Mouse (Mus musculus) kidney, embryonic 16.5 days (tissue): Measurements from ENCODE around the gene Ahdc1. TPM values are rescaled to one million over a fixed set of nuclear protein-coding genes. Genes with fewer than 3 reads are reported as not detected.

Source experiments
- ATAC-seq: fragments of 200-750 bp; cut with Nextera tagmentation; 2 replicates; pipeline ENCODE4 v1.8.0; 2017; ENCODE audit warnings: moderate TSS enrichment; ENCODE audit not compliant: low FRiP score, low TSS enrichment
- H3K27ac ChIP-seq: fragments of 300-500 bp; sonication (generic); 2 replicates; pipeline ENCODE4 v1.5.1; 2014; ENCODE audit warnings: low read length
- H3K27me3 ChIP-seq: fragments of 300-500 bp; sonication (generic); 2 replicates; pipeline ENCODE4 v1.6.1; 2014; ENCODE audit warnings: low read length, control low read depth, mixed read lengths; ENCODE audit not compliant: insufficient read depth
- H3K36me3 ChIP-seq: fragments of 300-500 bp; sonication (generic); 2 replicates; pipeline ENCODE4 v1.6.1; 2014; ENCODE audit warnings: low read length, control low read depth, mixed read lengths; ENCODE audit not compliant: insufficient read depth
- H3K4me1 ChIP-seq: fragments of 300-500 bp; sonication (generic); 2 replicates; pipeline ENCODE4 v1.6.1; 2014; ENCODE audit warnings: low read length, control low read depth, mixed read lengths; ENCODE audit not compliant: insufficient read depth
- H3K4me2 ChIP-seq: fragments of 300-500 bp; sonication (generic); replicated peaks from 2 replicates; pipeline ENCODE4 v1.6.1; 2014; ENCODE audit warnings: low read depth, low read length
- H3K4me3 ChIP-seq: fragments of 300-500 bp; sonication (generic); 2 replicates; pipeline ENCODE4 v1.5.1; 2014; ENCODE audit warnings: mild to moderate bottlenecking, low read length
- H3K9ac ChIP-seq: fragments of 300-500 bp; sonication (generic); replicated peaks from 2 replicates; pipeline ENCODE4 v1.6.1; 2014; ENCODE audit warnings: low read length
- H3K9me3 ChIP-seq: fragments of 300-500 bp; sonication (generic); 2 replicates; pipeline ENCODE4 v1.6.1; 2016; ENCODE audit warnings: low read length, control low read depth
- WGBS: fragments of 180-500 bp; shearing (Covaris S2); extraction: QIAGEN DNeasy Blood & Tissue Kit; methylation state at CpG from one replicate; pipeline ENCODE4 v1.1.7; 2014; 5-methylcytosine and 5-hydroxymethylcytosine counted together
- polyA plus RNA-seq: library from polyadenylated mRNA; unstranded; fragments of >200 nt; fragmentation: Nextera tagmentation; extraction: Ambion mirVana; gene quantifications from 2 replicates; pipeline ENCODE4 v1.2.1, GENCODE M21; 2015

Ahdc1 gene
- polyA plus RNA-seq, 1 experiment from 2014 or later, result 11.7 TPM

DNA sequence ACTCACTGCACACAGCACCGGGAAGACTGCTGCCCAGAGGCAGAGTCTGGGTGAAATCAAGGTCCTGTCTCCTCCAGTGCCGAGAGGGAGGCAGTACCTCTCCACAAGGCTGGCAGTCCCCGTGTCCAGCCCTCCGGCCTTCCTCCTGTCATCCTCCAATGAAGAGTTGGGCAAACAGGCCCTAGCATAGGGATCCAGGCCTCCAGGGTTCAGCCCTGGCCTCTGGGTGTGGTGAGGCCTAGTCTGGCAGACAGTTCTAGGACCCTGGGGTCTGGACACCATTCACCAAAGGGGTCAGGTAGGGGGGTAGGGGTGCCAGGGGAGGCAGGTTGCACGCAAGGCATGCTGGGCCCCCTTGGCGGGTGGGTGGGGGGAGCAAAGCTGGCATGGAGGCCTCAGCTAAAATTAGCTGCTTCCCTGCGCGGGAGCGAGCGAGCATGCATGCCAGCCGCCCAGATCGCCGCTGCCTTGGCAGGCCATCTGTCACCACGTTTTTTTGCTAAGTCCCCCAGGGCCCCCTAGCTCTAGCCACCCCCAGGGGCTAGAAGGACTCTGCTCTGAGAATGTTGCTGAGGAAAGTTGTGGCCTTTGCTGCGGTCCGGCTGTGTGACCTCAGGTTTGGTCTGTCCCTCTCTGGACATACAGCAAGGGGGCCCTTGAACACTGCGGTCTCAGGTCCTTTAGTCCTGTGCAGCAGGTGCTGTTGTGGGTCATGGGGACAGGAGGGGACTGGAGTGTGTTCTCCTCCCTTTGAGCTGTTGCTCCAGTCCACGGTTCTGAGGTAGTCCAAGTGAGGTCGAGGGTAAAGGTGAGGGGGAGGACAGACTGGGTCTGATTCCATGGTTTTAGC, 38.2 kb downstream of the Ahdc1 start:
- ATAC-seq, result no peak
- Histone ChIP-seq H3K4me1 (peaks cover 83% of the 10 kb centered on the region), H3K36me3 (no peaks in the 10 kb centered on the region), H3K4me3 (no peak overlapping the region), H3K27me3 (no peaks in the 10 kb centered on the region), H3K9ac (peak overlapping the region; percentile 24; the same call in 1 of the 2 replicates), H3K4me2 (no peak overlapping the region), H3K27ac (peak overlapping the region; percentile 48), H3K9me3 (no peaks in the 10 kb centered on the region)
- WGBS, result 47% methylated on average over 19 of the region's 19 CpGs

DNA sequence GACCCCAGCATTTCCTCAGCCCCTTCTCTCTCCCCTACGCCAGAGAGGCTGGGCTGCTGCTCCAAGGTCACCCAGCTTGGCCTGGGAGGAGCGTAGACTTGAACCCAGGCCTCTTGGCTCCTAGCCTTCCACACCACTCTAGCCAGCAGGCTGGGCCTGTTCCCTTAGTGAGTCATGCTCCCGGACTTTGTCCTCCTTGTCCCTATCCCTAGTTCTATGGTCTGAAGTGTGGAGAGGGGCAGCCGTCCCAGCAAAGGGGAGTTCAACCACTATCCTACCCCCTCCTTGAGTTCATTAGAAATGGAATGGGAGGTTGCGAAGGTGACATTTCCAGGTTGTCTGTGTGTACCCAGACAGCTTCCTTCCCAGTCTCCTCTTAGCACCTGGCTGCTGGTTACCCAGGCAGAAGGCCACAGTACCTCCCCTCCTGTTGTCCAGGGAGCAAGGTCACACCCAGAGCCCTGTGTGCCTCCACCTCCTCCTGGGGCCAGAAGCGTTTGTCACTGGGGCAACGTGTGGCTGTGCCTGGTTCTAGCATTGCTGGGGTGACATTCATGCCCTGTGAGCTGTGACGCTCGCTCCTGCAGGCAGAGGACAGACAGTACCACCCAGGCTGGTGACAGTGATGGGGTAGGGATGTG, 39.3 kb downstream of the Ahdc1 start:
- H3K4me2 ChIP-seq, result no peak overlapping the region
- no peak overlapping the region for H3K9ac ChIP-seq
- no peaks in the 10 kb centered on the region for H3K27me3 ChIP-seq
- WGBS, result 54% methylated on average over 9 of the region's 9 CpGs
- no peak overlapping the region; the same call in 1 of the 2 replicates for H3K27ac ChIP-seq
- peaks cover 81% of the 10 kb centered on the region for H3K4me1 ChIP-seq
- no peak for ATAC-seq
- no peaks in the 10 kb centered on the region for H3K9me3 ChIP-seq
- H3K36me3 ChIP-seq, result peaks cover 4% of the 10 kb centered on the region; the same call in 1 of the 2 replicates
- H3K4me3 ChIP-seq, result no peak overlapping the region

DNA sequence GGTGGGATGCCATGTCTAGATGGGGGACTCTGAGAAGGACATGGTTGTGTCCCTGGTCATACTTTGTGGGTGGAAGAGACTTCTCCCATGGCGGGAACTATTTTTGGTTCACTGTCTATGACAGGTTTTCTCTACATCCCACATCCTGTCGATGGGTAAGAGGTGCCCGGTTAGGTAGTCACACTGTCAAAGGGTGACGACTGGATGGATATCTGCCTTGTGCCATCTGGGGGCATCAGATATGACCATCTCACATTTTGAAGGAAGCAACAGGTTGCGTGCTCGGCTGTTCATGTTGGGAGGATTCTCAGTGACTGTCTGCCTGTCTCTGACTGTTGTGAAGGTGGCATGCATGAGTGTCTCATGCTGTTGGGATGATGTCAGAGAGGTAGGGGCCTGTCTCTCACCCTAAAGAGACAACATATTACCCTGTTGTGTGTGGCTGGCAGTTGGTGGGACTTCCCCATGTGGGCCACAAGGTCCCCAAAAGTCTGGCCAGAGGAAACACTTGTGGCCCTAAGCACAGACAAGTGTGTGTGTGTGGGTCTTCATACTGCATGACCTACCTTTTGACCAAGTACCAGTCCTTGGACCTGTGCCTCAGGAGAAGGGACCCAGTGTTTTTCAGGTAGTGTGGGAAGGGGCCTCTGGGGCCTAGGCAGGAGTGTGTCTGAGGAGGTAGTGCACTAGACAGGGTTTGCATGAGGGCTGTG, 39.9 kb downstream of the Ahdc1 start:
- Histone ChIP-seq H3K9me3 (no peaks in the 10 kb centered on the region), H3K4me3 (no peak overlapping the region), H3K4me1 (peaks cover 81% of the 10 kb centered on the region), H3K4me2 (no peak overlapping the region), H3K36me3 (peaks cover 4% of the 10 kb centered on the region; the same call in 1 of the 2 replicates), H3K27ac (peak overlapping the region; percentile 32; the same call in 1 of the 2 replicates), H3K27me3 (no peaks in the 10 kb centered on the region), H3K9ac (peak overlapping the region; percentile 13; the same call in 1 of the 2 replicates)
- no peak for ATAC-seq
- WGBS, result 87% methylated on average over 6 of the region's 6 CpGs

DNA sequence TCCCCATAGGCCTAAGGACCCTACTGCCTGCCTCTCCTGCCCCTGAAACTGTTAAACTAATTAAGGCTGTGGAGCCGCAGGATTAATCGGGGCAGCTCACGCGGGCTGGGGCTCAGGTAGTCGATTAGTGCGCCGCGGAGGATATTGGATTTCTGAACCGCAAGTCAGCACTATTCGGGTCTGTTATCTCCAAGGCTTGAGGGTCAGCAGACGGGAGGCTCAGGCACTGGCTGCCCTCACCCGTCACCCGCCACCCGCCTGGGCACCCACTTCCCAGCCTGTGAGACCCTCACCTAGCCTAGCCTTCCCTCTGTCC, 40.4 kb downstream of the Ahdc1 start:
- 44% methylated on average over 14 of the region's 14 CpGs for WGBS
- peak overlapping the region; percentile 40; the same call in 1 of the 2 replicates for H3K9ac ChIP-seq
- peak overlapping the region; percentile 32; the same call in 1 of the 2 replicates for H3K27ac ChIP-seq
- H3K36me3 ChIP-seq, result peaks cover 4% of the 10 kb centered on the region; the same call in 1 of the 2 replicates
- no peak for ATAC-seq
- H3K4me1 ChIP-seq, result peaks cover 81% of the 10 kb centered on the region
- no peak overlapping the region for H3K4me2 ChIP-seq
- no peaks in the 10 kb centered on the region for H3K9me3 ChIP-seq
- no peaks in the 10 kb centered on the region for H3K27me3 ChIP-seq
- H3K4me3 ChIP-seq, result no peak overlapping the region

DNA sequence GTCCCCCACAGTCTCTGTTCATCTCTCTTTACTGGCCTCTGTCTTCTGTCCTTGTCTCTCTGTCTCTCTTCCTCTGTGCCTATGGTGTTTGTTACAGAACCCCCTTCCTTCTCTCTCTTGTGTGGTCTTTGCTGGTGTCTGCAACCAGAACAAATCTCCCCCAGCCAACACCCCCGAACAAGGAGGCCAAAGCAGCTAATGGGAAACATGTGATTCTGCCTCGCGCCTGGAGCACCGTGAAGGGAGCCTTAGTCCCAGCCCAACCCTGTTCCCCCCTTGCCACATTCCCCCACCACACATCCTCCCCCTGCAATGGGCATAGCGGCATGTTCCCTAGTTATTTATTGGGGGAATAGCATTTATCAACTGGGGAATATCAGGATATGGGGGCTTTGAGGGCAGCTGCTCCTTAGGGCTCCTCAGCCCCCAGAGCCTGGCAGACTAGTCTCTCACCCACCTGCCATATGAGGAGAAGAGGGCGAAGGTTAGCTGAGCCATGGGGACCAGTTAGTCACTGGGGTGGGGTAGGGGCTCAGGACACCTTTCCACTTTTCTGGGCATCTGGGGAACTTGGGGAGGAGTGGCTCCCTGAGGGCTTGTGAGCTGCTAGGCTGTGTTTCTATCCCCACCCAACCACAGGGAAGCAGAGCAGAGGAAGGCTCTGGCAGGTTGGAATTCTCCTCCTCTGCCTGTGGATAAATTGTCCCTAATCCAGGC, 41.1 kb downstream of the Ahdc1 start:
- no peak for ATAC-seq
- Histone ChIP-seq H3K9ac (0 out of 2 replicates have a peak overlapping the region, but pooled peaks have one; percentile 40), H3K36me3 (peaks cover 4% of the 10 kb centered on the region; the same call in 1 of the 2 replicates), H3K9me3 (no peaks in the 10 kb centered on the region), H3K4me1 (peaks cover 81% of the 10 kb centered on the region), H3K27ac (peak overlapping the region; percentile 32; the same call in 1 of the 2 replicates), H3K4me2 (no peak overlapping the region), H3K27me3 (no peaks in the 10 kb centered on the region), H3K4me3 (no peak overlapping the region)
- 36% methylated on average over 6 of the region's 6 CpGs for WGBS

DNA sequence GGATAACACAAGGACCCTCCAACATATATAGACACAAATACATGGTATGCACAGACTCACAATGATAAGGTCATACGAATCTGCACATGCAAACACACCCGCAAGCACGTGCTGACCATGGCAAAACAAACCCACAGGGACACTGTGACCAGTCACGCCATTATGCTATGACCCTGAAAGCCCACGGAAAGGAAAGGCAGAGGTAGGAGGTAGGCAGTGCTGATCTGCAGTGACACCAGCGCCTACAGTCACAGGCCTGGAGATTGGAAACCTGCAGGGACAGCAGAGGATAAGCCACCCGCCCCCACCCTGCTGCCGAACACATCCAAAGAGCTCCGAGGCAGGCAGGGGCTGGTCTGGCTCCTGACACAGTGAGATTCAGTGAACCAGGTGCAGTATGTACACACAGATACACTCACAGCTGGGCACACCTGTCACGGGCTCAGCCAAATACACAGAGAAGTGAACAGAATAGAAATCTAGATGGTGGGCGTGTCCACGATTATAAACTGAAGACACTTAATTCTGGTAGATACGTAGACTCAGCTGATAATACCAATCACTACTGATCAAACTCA, 42.0 kb downstream of the Ahdc1 start:
- Histone ChIP-seq H3K4me1 (peaks cover 81% of the 10 kb centered on the region), H3K4me2 (no peak overlapping the region), H3K27me3 (no peaks in the 10 kb centered on the region), H3K9me3 (no peaks in the 10 kb centered on the region), H3K36me3 (peaks cover 4% of the 10 kb centered on the region; the same call in 1 of the 2 replicates), H3K4me3 (no peak overlapping the region), H3K27ac (no peak overlapping the region), H3K9ac (no peak overlapping the region)
- ATAC-seq, result no peak
- WGBS, result 75% methylated on average over 13 of the region's 13 CpGs

DNA sequence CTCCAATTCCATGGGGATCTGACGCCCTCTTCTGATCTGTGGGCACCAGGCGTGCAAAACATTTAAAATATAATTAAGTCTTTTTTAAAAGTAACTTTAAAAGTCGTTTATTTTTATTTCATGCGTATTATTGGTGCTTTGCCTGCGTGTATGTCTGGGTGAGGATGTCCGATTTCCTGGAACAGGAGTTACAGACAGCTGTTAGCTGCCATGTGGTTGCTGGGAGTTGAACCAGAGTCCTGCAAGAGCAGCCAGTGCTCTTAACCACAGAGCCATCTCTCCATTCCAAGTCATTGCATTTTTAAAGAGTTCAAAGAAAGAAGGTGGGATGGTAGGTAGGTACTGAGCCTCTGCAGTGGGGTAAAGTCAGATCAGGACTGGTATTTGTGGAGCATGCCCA, 43.5 kb downstream of the Ahdc1 start:
- peaks cover 4% of the 10 kb centered on the region; the same call in 1 of the 2 replicates for H3K36me3 ChIP-seq
- peak overlapping the region; percentile 88; the same call in 1 of the 2 replicates for H3K27ac ChIP-seq
- peaks cover 81% of the 10 kb centered on the region for H3K4me1 ChIP-seq
- 84% methylated on average over 6 of the region's 6 CpGs for WGBS
- H3K27me3 ChIP-seq, result no peaks in the 10 kb centered on the region
- no peak overlapping the region for H3K4me2 ChIP-seq
- no peak for ATAC-seq
- no peak overlapping the region for H3K9ac ChIP-seq
- H3K4me3 ChIP-seq, result no peak overlapping the region
- H3K9me3 ChIP-seq, result no peaks in the 10 kb centered on the region

DNA sequence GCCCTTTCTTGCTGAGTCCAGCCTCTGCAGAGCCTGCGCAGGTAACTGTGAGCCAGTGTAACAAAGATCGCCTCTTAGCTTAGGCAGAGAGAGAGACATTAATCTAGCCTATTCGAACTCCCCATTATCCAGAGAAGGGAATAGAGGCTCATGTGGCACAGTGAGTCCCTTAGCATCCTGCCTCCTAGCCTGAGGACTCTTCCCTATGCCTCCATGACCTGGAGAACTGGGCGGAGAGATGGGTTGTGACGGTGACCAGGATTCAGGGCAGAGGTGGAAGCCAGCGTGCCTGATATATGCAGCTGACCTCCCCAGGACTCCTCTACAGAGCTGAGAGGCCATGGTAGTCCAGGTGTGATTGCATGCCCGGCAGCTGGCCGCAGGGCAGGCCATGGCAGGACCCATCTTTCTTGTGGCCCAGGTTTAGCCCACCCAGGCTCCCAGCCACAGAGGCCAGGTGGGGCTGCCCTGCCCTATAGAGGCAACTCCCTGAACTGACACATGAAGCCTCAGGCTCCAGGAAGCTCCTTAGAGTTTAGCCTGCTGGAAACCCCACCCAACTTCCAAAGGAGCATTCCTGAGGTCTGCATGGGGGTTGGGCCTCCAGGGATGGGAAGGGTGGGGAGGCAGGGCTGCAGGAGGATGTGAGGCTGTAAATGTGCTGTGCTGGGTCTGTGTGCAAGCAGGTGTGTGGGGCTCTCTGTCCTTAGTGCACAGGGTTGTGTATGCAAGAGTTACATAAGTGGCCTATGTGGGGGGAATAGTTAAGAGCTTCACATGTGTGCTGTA, 44.3 kb downstream of the Ahdc1 start:
- peaks cover 4% of the 10 kb centered on the region; the same call in 1 of the 2 replicates for H3K36me3 ChIP-seq
- H3K27ac ChIP-seq, result peak overlapping the region; percentile 88
- H3K27me3 ChIP-seq, result no peaks in the 10 kb centered on the region
- H3K4me3 ChIP-seq, result no peak overlapping the region
- peak; percentile 25 for ATAC-seq
- H3K4me1 ChIP-seq, result peaks cover 75% of the 10 kb centered on the region
- no peaks in the 10 kb centered on the region for H3K9me3 ChIP-seq
- peak overlapping the region; percentile 39 for H3K9ac ChIP-seq
- WGBS, result 47% methylated on average over 8 of the region's 8 CpGs
- H3K4me2 ChIP-seq, result no peak overlapping the region
